Mouse (Mus musculus) right cerebral cortex, postnatal 14 days (tissue): Measurements from ENCODE around the gene Gm20916.
"Not testable (repeated sequence)": the region's sequence is repeated elsewhere in the genome, so short reads cannot be mapped to it uniquely, and the experiment has no call there.

Source experiments
- DNase-seq: peaks from one replicate; pipeline ENCODE4 v3.0.0; 2022

Gene Gm20916

DNA sequence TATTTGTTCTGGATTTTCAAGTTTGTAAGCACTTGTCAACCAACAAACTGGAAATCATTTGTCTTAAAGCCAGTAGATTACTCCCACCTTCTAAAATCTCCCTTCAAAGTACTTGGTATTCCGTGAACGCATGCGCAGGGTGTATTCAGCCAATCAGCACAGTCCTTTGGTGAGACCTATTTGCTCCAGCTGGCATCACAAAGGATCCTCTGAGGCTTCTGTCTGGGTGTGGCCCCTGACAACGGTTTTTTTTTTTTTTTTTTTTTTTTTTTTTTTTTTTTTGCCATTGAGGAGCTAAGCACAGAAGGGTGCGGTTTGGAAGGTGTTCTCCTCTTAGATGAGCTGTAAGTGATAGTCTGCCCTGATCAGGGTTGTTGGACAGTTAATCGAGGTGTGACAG, at the start of gene Gm20916:
Gene Gm20916 (plus strand): TSS at position 301 of the 400 bp plus-strand sequence.
- DNase-seq: not testable (repeated sequence)
